Mouse (Mus musculus) brain, embryonic 14.5 days (tissue): Measurements from ENCODE around the gene Rufy4. TPM values are rescaled to one million over a fixed set of nuclear protein-coding genes. Genes with fewer than 3 reads are reported as not detected.

ENCODE experiments used
- DNase-seq: peaks from one replicate; pipeline ENCODE4 v3.0.0-alpha.2; 2011; ENCODE audit warnings: low read depth
- CTCF ChIP-seq: fragments of 200-500 bp; IDR thresholded peaks from 2 replicates; pipeline ENCODE4 v1.5.1; 2012; ENCODE audit warnings: inconsistent platforms, mild to moderate bottlenecking, moderate library complexity, borderline replicate concordance; ENCODE audit not compliant: insufficient read depth, insufficient read length; ENCODE audit errors: extremely low read depth
- POLR2A ChIP-seq: fragments of 200-500 bp; IDR thresholded peaks from 2 replicates; pipeline ENCODE4 v1.6.1; 2012; ENCODE audit warnings: mild to moderate bottlenecking, inconsistent platforms, borderline replicate concordance; ENCODE audit not compliant: poor library complexity, insufficient read depth, insufficient read length, severe bottlenecking; ENCODE audit errors: extremely low read depth
- polyA plus RNA-seq: library from polyadenylated mRNA; depleted of rRNA; stranded (reverse); fragments of >200 nt; gene quantifications from 2 replicates; pipeline ENCODE4 v1.2.3, GENCODE M21; 2012

Rufy4 gene
- polyA plus RNA-seq, 1 experiment = 0.86 TPM

- TF ChIP-seq POLR2A (no peak), CTCF (no peak)
- DNase-seq = no peak
These were observed 17.3 kb upstream of the Rufy4 start for GRCm38 (mm10) chr1:74107931-74108618.

DNA sequence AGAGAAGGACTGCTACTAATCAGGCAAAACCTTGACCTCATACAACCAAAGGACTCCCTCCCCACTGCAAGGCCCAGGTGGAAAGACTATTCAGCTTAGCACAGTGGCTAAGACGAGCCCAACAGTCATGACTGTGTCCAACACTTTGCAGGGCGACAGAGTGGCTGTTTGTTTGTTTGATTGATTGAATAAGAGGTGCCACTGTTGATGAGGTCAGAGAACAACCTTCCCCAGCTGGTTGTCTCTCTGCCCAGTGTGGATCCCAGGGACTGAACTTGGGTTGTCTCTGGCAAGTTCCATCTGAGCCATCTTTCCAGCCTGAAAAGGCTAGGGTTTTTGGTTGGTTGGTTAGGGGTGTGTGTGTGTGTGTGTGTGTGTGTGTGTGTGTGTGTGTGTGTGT lies 15.7 kb upstream of the Rufy4 start:
- TF ChIP-seq CTCF (no peak), POLR2A (no peak)
- no peak for DNase-seq

GRCm38 (mm10) chr1:74110932-74111695 lies 14.2 kb upstream of the Rufy4 start:
- TF ChIP-seq CTCF = no peak
- no peak for TF ChIP-seq POLR2A
- peak; percentile 93 for DNase-seq

GRCm38 (mm10) chr1:74111696-74112030 lies 13.7 kb upstream of the Rufy4 start:
- TF ChIP-seq CTCF (no peak), POLR2A (no peak)
- DNase-seq = no peak

- DNase-seq = no peak
- TF ChIP-seq POLR2A (no peak), CTCF (no peak)
These were observed 12.3 kb upstream of the Rufy4 start for GRCm38 (mm10) chr1:74113071-74113470.

DNA sequence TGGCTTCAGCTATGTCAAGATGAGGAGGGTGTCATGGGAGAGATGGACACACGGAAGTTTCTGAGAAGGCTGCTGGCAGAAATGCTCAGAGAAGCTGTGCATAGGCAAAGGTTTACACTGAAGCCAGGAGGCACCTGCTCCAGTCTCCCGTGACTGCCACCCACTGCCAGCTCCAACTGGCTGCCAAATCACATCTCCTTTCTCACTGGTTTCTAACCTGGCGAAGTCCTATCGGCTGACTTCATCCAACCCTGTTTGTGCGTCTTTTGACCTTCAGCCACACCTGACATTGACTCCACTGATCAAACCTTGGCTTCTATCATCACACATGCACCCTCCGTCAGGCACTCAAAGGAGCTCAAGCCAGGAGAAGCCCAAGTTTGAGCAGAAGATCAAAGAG lies 7.5 kb upstream of the Rufy4 start:
- TF ChIP-seq POLR2A = no peak
- TF ChIP-seq CTCF = no peak
- DNase-seq = no peak

DNA sequence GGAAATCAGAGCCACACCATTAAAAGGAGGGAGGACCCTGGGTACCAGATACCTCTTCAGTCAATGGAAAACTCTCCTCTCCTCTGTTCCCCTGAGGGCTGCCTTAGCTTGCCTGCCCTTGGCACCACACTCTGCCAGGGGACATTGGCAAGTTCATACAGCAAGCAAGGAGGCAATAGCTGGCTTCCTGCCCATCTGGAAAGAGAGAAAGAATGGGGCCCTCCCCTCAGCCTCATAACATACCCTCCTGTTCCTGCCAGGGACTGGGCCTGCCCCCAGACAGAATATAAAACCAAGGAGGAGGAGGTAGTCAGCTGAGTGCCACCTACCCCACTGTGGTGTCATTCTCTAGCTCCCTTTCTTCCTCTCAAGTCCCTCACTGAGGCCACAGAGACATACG lies 6.2 kb upstream of the Rufy4 start:
- peak; percentile 87 for DNase-seq

DNA sequence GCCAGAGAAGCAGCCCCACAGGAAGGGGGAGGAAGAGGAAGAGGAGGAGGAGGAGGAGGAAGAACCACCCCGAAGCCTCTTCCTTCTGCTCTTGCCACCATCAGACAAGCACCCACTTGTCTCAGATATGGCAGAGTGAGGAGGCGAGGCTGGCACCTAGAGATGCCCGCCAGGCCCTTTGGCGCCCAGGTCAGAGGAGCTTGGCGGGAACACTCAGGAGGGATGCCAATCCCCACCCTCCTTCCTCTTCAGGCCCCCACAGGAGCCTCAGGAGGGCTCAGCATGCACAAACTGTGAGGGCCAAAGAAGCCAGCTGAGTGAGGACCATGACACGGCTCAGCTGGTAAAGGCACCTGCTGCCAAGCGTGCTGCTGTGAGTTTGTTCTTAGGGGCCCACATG lies 4.2 kb upstream of the Rufy4 start:
- no peak for TF ChIP-seq CTCF
- TF ChIP-seq POLR2A = no peak
- DNase-seq = no peak

More for the DNA sequence above, 6.2 kb upstream of the Rufy4 start:
- TF ChIP-seq POLR2A = no peak
- TF ChIP-seq CTCF = no peak

DNA sequence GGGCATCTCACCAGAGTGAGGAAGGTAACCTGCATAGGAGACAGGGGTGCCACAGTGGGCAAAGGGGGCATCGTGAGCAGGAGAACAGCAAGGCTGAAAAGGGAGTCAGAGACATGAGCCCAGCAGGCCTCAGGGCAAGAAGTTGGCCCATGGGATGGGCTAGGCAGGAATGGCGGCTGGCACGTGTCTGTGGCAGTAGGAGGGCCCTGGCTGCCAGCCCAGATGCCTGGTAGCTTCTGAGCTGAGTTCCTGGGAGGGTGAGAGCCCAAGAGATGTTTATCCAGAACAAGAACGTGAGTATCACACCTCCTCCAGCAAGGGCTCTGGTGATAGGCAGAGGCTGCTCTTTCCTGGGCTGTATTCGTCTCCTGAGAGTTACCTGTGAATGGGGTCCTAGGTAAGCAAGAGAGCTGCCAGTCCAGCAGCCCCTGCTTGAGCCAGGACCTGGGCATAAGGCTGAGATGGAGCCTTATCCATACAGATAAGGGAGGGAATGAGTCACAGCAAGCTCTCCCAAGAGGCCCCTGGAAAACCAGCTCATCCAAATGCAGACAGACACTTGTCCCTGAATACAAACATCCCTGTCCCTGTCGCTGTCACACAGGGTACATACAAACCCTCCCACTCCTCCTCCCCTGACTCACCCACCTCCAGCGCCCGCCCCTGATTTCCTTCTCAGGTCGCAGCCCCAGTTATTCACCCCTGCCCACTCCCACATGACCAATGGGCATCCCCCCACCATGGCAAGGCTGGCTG lies 3.3 kb upstream of the Rufy4 start:
- TF ChIP-seq CTCF = no peak
- TF ChIP-seq POLR2A = no peak
- peak; percentile 85 for DNase-seq

GRCm38 (mm10) chr1:74123215-74123614 lies 2.1 kb upstream of the Rufy4 start:
- TF ChIP-seq POLR2A = no peak
- no peak for TF ChIP-seq CTCF
- no peak for DNase-seq

DNA sequence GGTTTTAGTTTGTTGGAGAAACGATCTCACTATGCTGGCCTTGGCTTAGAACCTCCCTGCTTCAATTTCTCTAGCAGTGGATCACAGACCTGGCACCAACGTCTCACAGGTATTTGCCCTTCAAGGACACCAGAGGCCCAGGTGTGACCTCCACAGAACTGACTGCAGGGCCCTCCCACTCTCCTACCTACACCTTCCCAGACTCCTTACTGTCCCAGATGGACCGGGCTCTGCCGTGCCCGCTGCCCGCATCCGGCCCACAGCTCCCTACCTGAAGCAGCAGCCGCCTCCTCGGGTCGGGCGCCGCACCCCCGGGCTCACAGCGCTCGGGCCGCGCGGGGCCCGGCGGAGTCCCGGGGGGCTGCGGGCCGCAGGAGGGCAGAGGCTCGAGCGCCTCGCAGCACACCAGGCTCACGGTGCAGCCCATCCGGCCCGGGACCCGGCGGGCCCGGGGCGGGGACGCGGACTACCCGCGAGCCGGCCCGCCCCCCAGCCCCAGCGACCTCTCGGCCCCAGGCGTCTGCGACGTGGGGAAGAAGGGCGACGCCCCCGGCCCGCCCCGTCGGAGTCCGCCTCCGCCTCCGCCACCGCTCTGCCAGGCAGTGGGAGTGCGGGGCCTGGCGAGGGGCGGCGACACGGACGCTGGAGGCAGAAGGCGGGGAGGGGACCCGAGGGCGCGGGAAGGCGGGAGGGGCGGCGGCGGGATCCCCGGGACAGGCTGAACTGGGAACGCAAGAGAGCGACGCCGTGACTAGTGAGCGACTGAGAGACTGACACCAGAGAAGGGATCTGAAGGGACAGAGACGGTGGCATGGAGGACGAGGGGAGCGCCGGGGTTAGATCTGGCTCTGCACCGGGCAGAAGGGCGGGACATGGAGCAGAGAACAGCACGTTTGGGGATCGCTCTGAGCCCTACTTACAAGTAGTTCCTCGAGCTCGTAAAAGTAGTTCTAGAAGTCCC lies 1.0 kb upstream of the Rufy4 start, which contains the start of gene Tns1:
Gene Tns1, minus strand, starts transcription at position 429 of the 961 bp plus-strand sequence.
- peak; percentile 71 for DNase-seq
- TF ChIP-seq CTCF (no peak), POLR2A (no peak)
